Mouse (Mus musculus): ENCODE data around the gene Slamf6.

GRCm38 (mm10) chr1:171966054-171966790 lies 48.9 kb downstream of the Slamf6 start:
- TF ChIP-seq USF1 (IDR thresholded peaks at IDR 0.05; ENCODE audit: low read depth): no peak
- no peak for TF ChIP-seq POLR2AphosphoS2 (IDR thresholded peaks at IDR 0.05; ENCODE audit: insufficient read length, low read depth)
- TF ChIP-seq POLR2A (IDR thresholded peaks at IDR 0.05; ENCODE audit: insufficient read length, low read depth): no peak
- TF ChIP-seq E2F4 (IDR thresholded peaks at IDR 0.05; ENCODE audit: insufficient read depth): no peak
- TF ChIP-seq MAX (IDR thresholded peaks at IDR 0.05; ENCODE audit: low read depth): no peak
- TF ChIP-seq MYOG (IDR thresholded peaks at IDR 0.05; ENCODE audit: control insufficient read depth in 1 of 3, insufficient read depth in 1 of 3, insufficient read length in 2 of 3, low read depth in 2 of 3): no peak
- no peak for TF ChIP-seq TCF12 (IDR thresholded peaks at IDR 0.05; ENCODE audit: insufficient read depth, poor library complexity, severe bottlenecking)
- TF ChIP-seq MYOD1 (IDR thresholded peaks at IDR 0.05; ENCODE audit: control insufficient read depth in 1 of 3, insufficient read length in 2 of 3, low read depth in 2 of 3): no peak

Data from myocyte (in vitro differentiated cells).